Mouse (Mus musculus): Measurements from ENCODE around the gene Ubr2. TPM values are rescaled to one million over a fixed set of nuclear protein-coding genes. Genes with fewer than 3 reads are reported as not detected.

Gene Ubr2
- total and polyA plus RNA-seq, 3 experiments: 15.3 to 353 (median 33.8) TPM

DNA sequence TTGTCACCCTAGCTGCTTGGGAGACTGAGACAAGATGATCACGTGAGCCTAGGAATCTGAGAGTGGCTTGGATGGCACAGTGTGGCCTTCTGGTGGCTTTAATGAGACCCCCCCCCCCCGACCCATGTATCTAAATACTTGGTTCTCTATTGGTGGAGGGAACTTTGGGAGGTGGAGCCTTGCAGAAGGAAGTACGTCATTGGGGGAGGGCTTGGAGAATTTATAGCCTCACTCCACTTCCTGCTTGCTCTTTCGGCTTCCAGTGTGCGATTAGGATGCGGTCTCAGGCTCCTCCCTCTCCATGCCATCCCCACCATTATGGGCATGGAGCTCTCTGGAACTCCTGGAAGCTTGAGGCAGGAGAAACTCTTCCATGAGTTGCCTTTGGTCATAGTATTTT, 46.1 kb upstream of the Ubr2 start (continued):
- no peak for TF ChIP-seq CHD1 (IDR thresholded peaks at IDR 0.05; ENCODE audit: low read depth, low read length)
- no peak for TF ChIP-seq MAZ (IDR thresholded peaks at IDR 0.05; ENCODE audit: low read depth, low read length)
- TF ChIP-seq SMC3 (IDR thresholded peaks at IDR 0.05; ENCODE audit: low read depth, low read length): no peak
- no peak for TF ChIP-seq RCOR1 (IDR thresholded peaks at IDR 0.05; ENCODE audit: low read depth, low read length)

DNA sequence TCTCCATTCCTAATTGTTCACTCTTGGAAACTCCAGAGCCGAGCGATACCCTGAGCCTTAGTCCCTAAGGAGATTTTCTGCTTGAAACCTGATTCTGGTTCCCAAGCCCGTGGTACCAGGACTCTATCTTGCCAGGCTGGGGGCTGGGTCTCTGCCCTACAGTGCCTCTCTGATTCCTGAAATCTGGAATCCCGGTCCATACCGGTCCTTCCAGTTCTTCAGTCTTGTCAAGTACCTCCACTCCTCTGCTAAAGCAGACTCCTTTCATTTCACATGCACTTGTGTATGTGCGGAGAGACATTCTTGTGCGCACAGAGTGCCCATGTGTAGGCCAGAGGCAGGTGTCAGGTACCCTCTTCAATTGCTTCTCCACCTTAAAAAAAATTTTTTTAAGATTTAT, 44.8 kb upstream of the Ubr2 start:
- Histone ChIP-seq H3K4me1 (ENCODE audit: control insufficient read depth in 1 of 2, insufficient read depth in 2 of 2, low read length in 2 of 2) (no peaks in the 10 kb centered on the region), H3K79me2 (ENCODE audit: control insufficient read depth, insufficient read depth, low read length, poor library complexity) (no peaks in the 10 kb centered on the region), H3K9ac (ENCODE audit: control insufficient read depth, low read depth, low read length, poor library complexity, severe bottlenecking) (no peak overlapping the region), H3K4me3 (ENCODE audit: control insufficient read depth in 1 of 2, insufficient read depth in 1 of 2, low read depth in 2 of 2, low read length in 2 of 2) (no peak overlapping the region), H3K9me3 (replicated peaks; ENCODE audit: insufficient read depth, low read length) (no peaks in the 10 kb centered on the region), H3K27me3 (ENCODE audit: control insufficient read depth in 1 of 2, insufficient read depth in 2 of 2, low read length in 2 of 2) (peaks cover 0 to 3% of the 10 kb centered on the region in 2 experiments; a peak in 2 of 4 replicates), H3K27ac (ENCODE audit: control insufficient read depth, low read depth, low read length) (no peak overlapping the region), H3K36me3 (ENCODE audit: control insufficient read depth in 1 of 2, insufficient read depth in 2 of 2, low read length in 2 of 2) (no peaks in the 10 kb centered on the region)
- no peak for DNase-seq (ENCODE audit: low read depth, low spot score)
- no peak for TF ChIP-seq TBP (IDR thresholded peaks at IDR 0.05; ENCODE audit: low read depth, low read length)
- TF ChIP-seq GABPA (IDR thresholded peaks at IDR 0.05; ENCODE audit: low read depth, low read length): no peak

- Histone ChIP-seq H3K4me3 (ENCODE audit: control insufficient read depth in 1 of 2, insufficient read depth in 1 of 2, low read depth in 2 of 2, low read length in 2 of 2) (no peak overlapping the region), H3K9ac (ENCODE audit: control insufficient read depth, low read depth, low read length, poor library complexity, severe bottlenecking) (no peak overlapping the region), H3K79me2 (ENCODE audit: control insufficient read depth, insufficient read depth, low read length, poor library complexity) (no peaks in the 10 kb centered on the region), H3K27me3 (ENCODE audit: control insufficient read depth in 1 of 2, insufficient read depth in 2 of 2, low read length in 2 of 2) (peaks cover 0 to 1% of the 10 kb centered on the region in 2 experiments; a peak in 1 of 4 replicates), H3K9me3 (replicated peaks; ENCODE audit: insufficient read depth, low read length) (no peaks in the 10 kb centered on the region), H3K27ac (ENCODE audit: control insufficient read depth, low read depth, low read length) (no peak overlapping the region), H3K36me3 (ENCODE audit: control insufficient read depth in 1 of 2, insufficient read depth in 2 of 2, low read length in 2 of 2) (no peaks in the 10 kb centered on the region), H3K4me1 (ENCODE audit: control insufficient read depth in 1 of 2, insufficient read depth in 2 of 2, low read length in 2 of 2) (no peaks in the 10 kb centered on the region)
- TF ChIP-seq ETS1 (IDR thresholded peaks at IDR 0.05; ENCODE audit: low read depth, low read length): no peak
- no peak for DNase-seq (ENCODE audit: low read depth, low spot score)
Measured at GRCm38 (mm10) chr17:47054613-47055012, 44.3 kb upstream of the Ubr2 start.

- no peak overlapping the region for H3K4me3 ChIP-seq (ENCODE audit: control insufficient read depth in 1 of 2, insufficient read depth in 1 of 2, low read depth in 2 of 2, low read length in 2 of 2)
- no peak for DNase-seq (ENCODE audit: low read depth, low spot score)
- TF ChIP-seq UBTF (IDR thresholded peaks at IDR 0.05; ENCODE audit: borderline replicate concordance, insufficient read depth, low read depth, low read length) (no peak), ZMIZ1 (IDR thresholded peaks at IDR 0.05; ENCODE audit: low read depth, low read length) (no peak), JUND (IDR thresholded peaks at IDR 0.05; ENCODE audit: low read depth, low read length) (no peak), GABPA (IDR thresholded peaks at IDR 0.05; ENCODE audit: low read depth, low read length) (no peak), CHD1 (IDR thresholded peaks at IDR 0.05; ENCODE audit: low read depth, low read length) (no peak), MYC (IDR thresholded peaks at IDR 0.05; ENCODE audit: low read depth, low read length) (no peak), NRF1 (IDR thresholded peaks at IDR 0.05; ENCODE audit: insufficient read depth, low read depth, low read length, poor library complexity, severe bottlenecking) (no peak), USF2 (IDR thresholded peaks at IDR 0.05; ENCODE audit: borderline replicate concordance in 1 of 2, insufficient read depth in 1 of 2, low read depth in 1 of 2, low read length in 2 of 2) (no peak), ZC3H11A (IDR thresholded peaks at IDR 0.05; ENCODE audit: low read depth, low read length) (no peak), TBP (IDR thresholded peaks at IDR 0.05; ENCODE audit: low read depth, low read length) (no peak), TAL1 (IDR thresholded peaks at IDR 0.05; ENCODE audit: low read length) (no peak), CTCF (IDR thresholded peaks at IDR 0.05 in 2 of 3, conservative IDR thresholded peaks at IDR 0.05 in 1 of 3; ENCODE audit: control insufficient read depth in 1 of 3, insufficient read depth in 1 of 3, low read depth in 2 of 3, low read length in 3 of 3, poor library complexity in 1 of 3, severe bottlenecking in 1 of 3) (no peak), MYB (IDR thresholded peaks at IDR 0.05; ENCODE audit: low read depth, low read length) (no peak), POLR2A (IDR thresholded peaks at IDR 0.05; ENCODE audit: control insufficient read depth in 1 of 2, insufficient read depth in 1 of 2, low read depth in 1 of 2, low read length in 2 of 2, poor library complexity in 1 of 2) (no peak), RCOR1 (IDR thresholded peaks at IDR 0.05; ENCODE audit: low read depth, low read length) (no peak), NELFE (IDR thresholded peaks at IDR 0.05; ENCODE audit: low read depth, low read length) (no peak), E2F4 (IDR thresholded peaks at IDR 0.05; ENCODE audit: borderline replicate concordance, low read depth, low read length) (no peak), RAD21 (IDR thresholded peaks at IDR 0.05; ENCODE audit: low read depth, low read length) (no peak), ETS1 (IDR thresholded peaks at IDR 0.05; ENCODE audit: low read depth, low read length) (no peak), ELF1 (IDR thresholded peaks at IDR 0.05; ENCODE audit: low read depth, low read length) (no peak)
- no peaks in the 10 kb centered on the region for H3K9me3 ChIP-seq (replicated peaks; ENCODE audit: insufficient read depth, low read length)
- no peak overlapping the region for H3K27ac ChIP-seq (ENCODE audit: control insufficient read depth, low read depth, low read length)
- H3K36me3 ChIP-seq (ENCODE audit: control insufficient read depth in 1 of 2, insufficient read depth in 2 of 2, low read length in 2 of 2): no peaks in the 10 kb centered on the region
- no peak overlapping the region for H3K9ac ChIP-seq (ENCODE audit: control insufficient read depth, low read depth, low read length, poor library complexity, severe bottlenecking)
- H3K79me2 ChIP-seq (ENCODE audit: control insufficient read depth, insufficient read depth, low read length, poor library complexity): no peaks in the 10 kb centered on the region
- peaks cover 5 to 8% of the 10 kb centered on the region in 2 experiments for H3K27me3 ChIP-seq (ENCODE audit: control insufficient read depth in 1 of 2, insufficient read depth in 2 of 2, low read length in 2 of 2)
- no peaks in the 10 kb centered on the region for H3K4me1 ChIP-seq (ENCODE audit: control insufficient read depth in 1 of 2, insufficient read depth in 2 of 2, low read length in 2 of 2)
Measured at GRCm38 (mm10) chr17:47050678-47051077, 40.3 kb upstream of the Ubr2 start.

All from MEL (cell line).